Mouse (Mus musculus): Measurements from ENCODE around the gene Kirrel3.

- no peak for TF ChIP-seq GATA1 (IDR thresholded peaks at IDR 0.05; ENCODE audit: borderline replicate concordance, low read length)
- no peak for TF ChIP-seq FLI1 (IDR thresholded peaks at IDR 0.05; ENCODE audit: low read length)
Measured at GRCm38 (mm10) chr9:34478494-34478893, 7.2 kb upstream of the Kirrel3 start.

Data from megakaryocyte, embryonic 14.5 days (primary cell).